Mouse (Mus musculus): ENCODE results near the gene Mybbp1a. TPM values are rescaled to one million over a fixed set of nuclear protein-coding genes. Genes with fewer than 3 reads are reported as not detected.
"Not testable (repeated sequence)": the region's sequence is repeated elsewhere in the genome, so short reads cannot be mapped to it uniquely, and the experiment has no call there.

Mybbp1a gene
- total RNA-seq, 4 experiments from 2014 or later, result 54.6 to 66.0 (median 57.1) TPM

- peak in 1 of 2 experiments; percentile 42 for DNase-seq (ENCODE audit: low spot score in 2 of 2)
These were observed 28.1 kb upstream of the Mybbp1a start for GRCm38 (mm10) chr11:72413016-72413415.

GRCm38 (mm10) chr11:72413601-72414190, 27.5 kb upstream of the Mybbp1a start:
- DNase-seq (ENCODE audit: low spot score in 2 of 2), result no peak

GRCm38 (mm10) chr11:72415155-72415554, 26.0 kb upstream of the Mybbp1a start:
- DNase-seq (ENCODE audit: low spot score in 2 of 2), result no peak

GRCm38 (mm10) chr11:72416666-72417065, 24.5 kb upstream of the Mybbp1a start:
- DNase-seq (ENCODE audit: low spot score in 2 of 2), result no peak

GRCm38 (mm10) chr11:72417376-72417775, 23.8 kb upstream of the Mybbp1a start:
- DNase-seq (ENCODE audit: low spot score in 2 of 2), result peak in 1 of 2 experiments; percentile 84

GRCm38 (mm10) chr11:72418227-72418626, 22.9 kb upstream of the Mybbp1a start:
- peak; percentile 77 to 84 for DNase-seq (ENCODE audit: low spot score in 2 of 2)

GRCm38 (mm10) chr11:72419006-72419405, 22.1 kb upstream of the Mybbp1a start:
- no peak for DNase-seq (ENCODE audit: low spot score in 2 of 2)

- DNase-seq (ENCODE audit: low spot score in 2 of 2), result no peak
These were observed 20.6 kb upstream of the Mybbp1a start for GRCm38 (mm10) chr11:72420460-72421122.

GRCm38 (mm10) chr11:72421518-72422278, 19.5 kb upstream of the Mybbp1a start:
- no peak for DNase-seq (ENCODE audit: low spot score in 2 of 2)

GRCm38 (mm10) chr11:72423686-72424085, 17.5 kb upstream of the Mybbp1a start:
- no peak for DNase-seq (ENCODE audit: low spot score in 2 of 2)

- DNase-seq (ENCODE audit: low spot score in 2 of 2), result no peak
These were observed 16.0 kb upstream of the Mybbp1a start for GRCm38 (mm10) chr11:72425201-72425600.

- no peak for DNase-seq (ENCODE audit: low spot score in 2 of 2)
These were observed 14.3 kb upstream of the Mybbp1a start for GRCm38 (mm10) chr11:72426884-72427283.

GRCm38 (mm10) chr11:72428694-72429093, 12.5 kb upstream of the Mybbp1a start:
- DNase-seq (ENCODE audit: low spot score in 2 of 2), result peak; percentile 80

GRCm38 (mm10) chr11:72429288-72429690, 11.9 kb upstream of the Mybbp1a start:
- peak; percentile 69 to 72 for DNase-seq (ENCODE audit: low spot score in 2 of 2)

- DNase-seq (ENCODE audit: low spot score in 2 of 2), result not testable (repeated sequence)
These were observed 10.7 kb upstream of the Mybbp1a start for GRCm38 (mm10) chr11:72430311-72431068.

GRCm38 (mm10) chr11:72434963-72435693, 6.0 kb upstream of the Mybbp1a start, which contains the start of gene Ggt6:
Gene Ggt6, plus strand, starts transcription at chr11:72435526.
- no peak for DNase-seq (ENCODE audit: low spot score in 2 of 2)

GRCm38 (mm10) chr11:72435694-72436045, 5.5 kb upstream of the Mybbp1a start:
- peak; percentile 37 to 45 for DNase-seq (ENCODE audit: low spot score in 2 of 2)

GRCm38 (mm10) chr11:72436271-72436670, 4.9 kb upstream of the Mybbp1a start:
- DNase-seq (ENCODE audit: low spot score in 2 of 2), result peak in 1 of 2 experiments; percentile 46

- no peak for DNase-seq (ENCODE audit: low spot score in 2 of 2)
These were observed 4.2 kb upstream of the Mybbp1a start for GRCm38 (mm10) chr11:72436756-72437650.

GRCm38 (mm10) chr11:72438411-72438810, 2.7 kb upstream of the Mybbp1a start:
- DNase-seq (ENCODE audit: low spot score in 2 of 2), result no peak

Data from gastrocnemius, adult 8-10 months (tissue).